Comparison of ENCODE assay signal across 12 mouse cellular contexts in genomic region chr2:144238341-144238740, GRCm38 (mm10). TPM values are rescaled to one million over a fixed set of nuclear protein-coding genes. Genes with fewer than 3 reads are reported as not detected.
DNase-seq lines count a peak whose midpoint lies in the region; ATAC-seq lines count a peak whose summit lies in the region.
"Had no signal": no experiment of that assay in that cellular context is flagged by ENCODE, and none has a peak within 500 bp of the region (broad histone marks: within the 10 kb centered on the region; RNA-seq: fewer than 3 reads in every experiment).

No protein-coding gene starts in this region.

- no peak overlapping the region for H3K4me2 ChIP-seq in kidney, embryonic 15.5 days
- H3K4me2 ChIP-seq in limb, embryonic 15.5 days = no peak overlapping the region
- no peak overlapping the region for H3K4me2 ChIP-seq in liver, embryonic 12.5 days
- H3K4me2 ChIP-seq: neural tube, embryonic 13.5 days had no signal

- H3K9me3 ChIP-seq in kidney, embryonic 15.5 days (replicated peaks) = no peaks in the 10 kb centered on the region
- no peaks in the 10 kb centered on the region for H3K9me3 ChIP-seq in limb, embryonic 15.5 days
- H3K9me3 ChIP-seq in liver, embryonic 12.5 days (replicated peaks) = no peaks in the 10 kb centered on the region
- H3K9me3 ChIP-seq: midbrain, embryonic 10.5 days; neural tube, embryonic 13.5 days had no signal

- H3K36me3 ChIP-seq in kidney, embryonic 15.5 days = no peaks in the 10 kb centered on the region
- no peaks in the 10 kb centered on the region for H3K36me3 ChIP-seq in limb, embryonic 15.5 days
- H3K36me3 ChIP-seq in liver, embryonic 12.5 days = no peaks in the 10 kb centered on the region
- H3K36me3 ChIP-seq: midbrain, embryonic 10.5 days; neural tube, embryonic 13.5 days had no signal

- H3K27me3 ChIP-seq in kidney, embryonic 15.5 days = no peaks in the 10 kb centered on the region
- H3K27me3 ChIP-seq in limb, embryonic 15.5 days = no peaks in the 10 kb centered on the region
- 0 out of 2 replicates have a peak, but pooled peaks cover 4% of the 10 kb centered on the region for H3K27me3 ChIP-seq in liver, embryonic 12.5 days (replicated peaks)
- H3K27me3 ChIP-seq: neural tube, embryonic 13.5 days had no signal

- WGBS in kidney, embryonic 15.5 days = 69% methylated on average over 6 of the region's 6 CpGs
- WGBS in limb, embryonic 15.5 days = 49% methylated on average over 6 of the region's 6 CpGs
- WGBS in liver, embryonic 12.5 days (ENCODE audit: insufficient replicate concordance) = 73% methylated on average over 6 of the region's 6 CpGs

- no peak for ATAC-seq in kidney, embryonic 15.5 days (replicated peaks; ENCODE audit: low FRiP score)
- peak; percentile 32; the same call in 1 of the 2 replicates for ATAC-seq in limb, embryonic 15.5 days (ENCODE audit: insufficient number of reproducible peaks, low FRiP score, low TSS enrichment, low read depth)
- ATAC-seq in liver, embryonic 12.5 days = no peak

- H3K4me1 ChIP-seq in kidney, embryonic 15.5 days = 0 out of 2 replicates have a peak, but pooled peaks cover 8% of the 10 kb centered on the region
- peaks cover 35% of the 10 kb centered on the region for H3K4me1 ChIP-seq in limb, embryonic 15.5 days
- peaks cover 6% of the 10 kb centered on the region; the same call in 1 of the 2 replicates for H3K4me1 ChIP-seq in liver, embryonic 12.5 days
- H3K4me1 ChIP-seq: neural tube, embryonic 13.5 days had no signal

- H3K9ac ChIP-seq in kidney, embryonic 15.5 days = no peak overlapping the region
- H3K9ac ChIP-seq in limb, embryonic 15.5 days = no peak overlapping the region
- H3K9ac ChIP-seq in liver, embryonic 12.5 days = no peak overlapping the region
- H3K9ac ChIP-seq: neural tube, embryonic 13.5 days had no signal

- intact Hi-C loops in gastrocnemius, postnatal 14 days (cut with DNase I; ENCODE audit: low total_unique reads) = no loop called here

- DNase-seq in adrenal gland, postnatal 10 days = peak; percentile 48
- no peak for DNase-seq in adrenal gland, adult 18-20 months (ENCODE audit: low spot score in 2 of 2)
- peak; percentile 27 for DNase-seq in kidney, postnatal 14 days
- peak; percentile 83 for DNase-seq in gastrocnemius, postnatal 14 days
- DNase-seq in retina, embryonic 14.5 days (ENCODE audit: low spot score) = no peak
- DNase-seq: liver had no signal

- no peak overlapping the region for H3K27ac ChIP-seq in kidney, embryonic 15.5 days
- peak overlapping the region; percentile 83 for H3K27ac ChIP-seq in limb, embryonic 15.5 days
- no peak overlapping the region for H3K27ac ChIP-seq in liver, embryonic 12.5 days
- H3K27ac ChIP-seq: kidney, postnatal 0 days; midbrain, embryonic 10.5 days; neural tube, embryonic 13.5 days had no signal

- no peak overlapping the region for H3K4me3 ChIP-seq in kidney, embryonic 15.5 days (replicated peaks)
- no peak overlapping the region for H3K4me3 ChIP-seq in limb, embryonic 15.5 days
- no peak overlapping the region for H3K4me3 ChIP-seq in liver, embryonic 12.5 days
- H3K4me3 ChIP-seq: midbrain, embryonic 10.5 days; neural tube, embryonic 13.5 days had no signal

RNA-seq across cellular contexts. Expression of gene Mgme1, which starts 32.1 kb away (rescaled TPM):
- 10 to 100 TPM; 14.7 to 17.7 TPM for total RNA-seq in adrenal gland, postnatal 10 days (2021)
- 10 to 100 TPM; 23.2 to 23.7 TPM for total RNA-seq in adrenal gland, adult 18-20 months (2021)
- 24.2 and 25.3 TPM in 2 replicates for polyA plus RNA-seq in kidney, embryonic 15.5 days (2015; fragmentation: Nextera tagmentation; extraction: Ambion mirVana)
- 1 to 10 TPM; 5.4 to 5.6 TPM for total RNA-seq in gastrocnemius, postnatal 14 days (2021)
- 18.7 and 19.4 TPM in 2 replicates for polyA plus RNA-seq in limb, embryonic 15.5 days (2015; fragmentation: Nextera tagmentation; extraction: Ambion mirVana)
- polyA plus RNA-seq in liver, embryonic 12.5 days (2016; fragmentation: Nextera tagmentation; extraction: Ambion mirVana) = 17.4 and 19.0 TPM in 2 replicates

RNA-seq across cellular contexts. Expression of gene Snx5, which starts 32.4 kb away (rescaled TPM):
- total RNA-seq in adrenal gland, postnatal 10 days (2021) = 10 to 100 TPM; 93.5 to 97.0 TPM
- total RNA-seq in adrenal gland, adult 18-20 months (2021) = 10 to 100 TPM; 82.1 to 86.4 TPM
- polyA plus RNA-seq in kidney, embryonic 15.5 days (2015; fragmentation: Nextera tagmentation; extraction: Ambion mirVana) = 125 and 129 TPM in 2 replicates
- total RNA-seq in gastrocnemius, postnatal 14 days (2021) = 10 to 100 TPM; 45.5 to 53.2 TPM
- polyA plus RNA-seq in limb, embryonic 15.5 days (2015; fragmentation: Nextera tagmentation; extraction: Ambion mirVana) = 107 and 120 TPM in 2 replicates
- 104 and 107 TPM in 2 replicates for polyA plus RNA-seq in liver, embryonic 12.5 days (2016; fragmentation: Nextera tagmentation; extraction: Ambion mirVana)

Comparison
In these comparisons a context has a peak if more than half of its experiments do, and no peak if none do; other contexts are left out.
1. DNase-seq: peak in adrenal gland, postnatal 10 days (single experiment), kidney, postnatal 14 days (single experiment) and gastrocnemius, postnatal 14 days (single experiment); none in adrenal gland, adult 18-20 months (0 of 2) and retina, embryonic 14.5 days (single experiment).